Mouse (Mus musculus): ENCODE data around the gene Ak7.

- TF ChIP-seq EP300 (optimal IDR thresholded peaks at IDR 0.05) (no peak), CTCF (IDR thresholded peaks at IDR 0.05; ENCODE audit: low read depth) (no peak)
These were observed 16.3 kb upstream of the Ak7 start for GRCm38 (mm10) chr12:105689435-105689834.

All from stomach, postnatal 0 days (tissue).